Mouse (Mus musculus) brain, embryonic 14.5 days (tissue): ENCODE measurements at regions not wholly inside any gene's neighbourhood (a gene's known extent, or its start where the extent isn't known, plus 50 kb on each side); places are given as distances from the start of the nearest gene placed in this dataset.
A peak's percentile ranks its signal among the peaks of the same experiment; 100 is the strongest.

Experiments
- DNase-seq: peaks from one replicate; pipeline ENCODE4 v3.0.0-alpha.2; 2011; ENCODE audit warnings: low read depth
- CTCF ChIP-seq: fragments of 200-500 bp; IDR thresholded peaks from 2 replicates; pipeline ENCODE4 v1.5.1; 2012; ENCODE audit warnings: inconsistent platforms, mild to moderate bottlenecking, moderate library complexity, borderline replicate concordance; ENCODE audit not compliant: insufficient read depth, insufficient read length; ENCODE audit errors: extremely low read depth
- POLR2A ChIP-seq: fragments of 200-500 bp; IDR thresholded peaks from 2 replicates; pipeline ENCODE4 v1.6.1; 2012; ENCODE audit warnings: mild to moderate bottlenecking, inconsistent platforms, borderline replicate concordance; ENCODE audit not compliant: poor library complexity, insufficient read depth, insufficient read length, severe bottlenecking; ENCODE audit errors: extremely low read depth

- no peak for TF ChIP-seq CTCF
- TF ChIP-seq POLR2A, result no peak
Measured at GRCm38 (mm10) chr3:128911122-128911521, 288.6 kb upstream of the Pitx2 start.

DNA sequence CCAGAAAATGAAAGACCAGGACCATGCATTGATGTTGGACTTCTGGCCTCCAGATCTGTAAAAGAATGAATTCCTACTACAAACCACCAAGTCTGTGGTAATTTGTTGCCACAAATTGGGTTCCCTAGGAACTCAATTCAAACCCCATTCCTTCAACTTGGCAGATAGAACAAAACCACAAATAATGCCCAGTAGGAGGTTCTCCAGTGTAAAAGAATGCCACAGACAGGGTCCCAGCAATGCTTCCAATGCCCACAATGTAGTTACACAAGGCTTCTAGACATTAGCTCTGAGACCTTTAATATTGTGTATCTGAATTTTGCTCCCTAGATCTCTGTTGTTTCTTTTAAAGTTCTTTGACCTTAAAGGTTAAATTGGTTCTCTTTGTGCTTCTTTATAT, 278.2 kb upstream of the Pitx2 start:
- peak; percentile 13 for DNase-seq
- TF ChIP-seq POLR2A (no peak), CTCF (no peak)

More at GRCm38 (mm10) chr3:128911122-128911521, 288.6 kb upstream of the Pitx2 start:
- no peak for DNase-seq

DNA sequence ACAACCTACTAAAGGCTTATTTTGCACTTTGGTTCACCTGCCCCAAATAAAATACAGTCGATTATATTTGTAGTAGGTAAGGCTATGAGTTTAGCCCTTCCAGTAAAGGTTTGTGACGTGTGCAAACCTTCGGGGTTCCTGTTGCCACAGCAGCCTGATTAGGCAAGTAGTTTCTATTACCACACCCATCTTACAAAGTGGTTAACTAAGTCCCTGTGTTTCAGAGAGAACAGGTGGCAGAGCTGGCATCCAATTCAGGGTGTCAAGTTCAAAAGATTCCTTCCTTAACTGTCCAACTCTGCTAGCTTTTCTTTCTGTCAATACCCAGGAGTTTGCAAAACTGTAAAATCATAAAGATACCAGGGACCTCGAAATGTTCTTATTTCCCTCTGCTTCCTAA, 277.5 kb upstream of the Pitx2 start:
- TF ChIP-seq POLR2A (no peak), CTCF (no peak)
- DNase-seq, result no peak

DNA sequence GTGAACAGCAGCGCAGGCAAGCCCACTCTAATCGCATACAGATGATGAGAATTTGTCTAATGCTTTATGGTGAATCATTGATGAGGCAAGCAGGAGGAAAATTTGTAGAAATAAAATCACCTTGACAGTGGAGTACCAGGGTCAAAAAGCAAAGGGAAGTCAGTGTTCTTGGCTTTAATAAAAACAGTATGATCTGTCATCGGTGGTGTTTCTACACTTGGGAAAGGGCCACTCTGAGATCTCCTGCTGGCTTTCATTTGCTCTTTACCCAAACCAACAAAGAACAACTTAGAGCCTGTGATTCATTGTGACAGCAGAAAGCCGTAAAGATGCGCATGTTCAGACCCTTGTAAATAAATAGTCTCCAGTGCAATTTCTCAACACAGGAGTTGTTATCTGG, 261.1 kb upstream of the Pitx2 start:
- TF ChIP-seq CTCF (no peak), POLR2A (no peak)

GRCm38 (mm10) chr3:128941156-128941555, 258.5 kb upstream of the Pitx2 start:
- DNase-seq, result no peak
- no peak for TF ChIP-seq POLR2A
- no peak for TF ChIP-seq CTCF

More for the DNA sequence above, 261.1 kb upstream of the Pitx2 start:
- no peak for DNase-seq

- TF ChIP-seq POLR2A (no peak), CTCF (no peak)
Measured at GRCm38 (mm10) chr3:128944631-128945030, 255.0 kb upstream of the Pitx2 start.

DNA sequence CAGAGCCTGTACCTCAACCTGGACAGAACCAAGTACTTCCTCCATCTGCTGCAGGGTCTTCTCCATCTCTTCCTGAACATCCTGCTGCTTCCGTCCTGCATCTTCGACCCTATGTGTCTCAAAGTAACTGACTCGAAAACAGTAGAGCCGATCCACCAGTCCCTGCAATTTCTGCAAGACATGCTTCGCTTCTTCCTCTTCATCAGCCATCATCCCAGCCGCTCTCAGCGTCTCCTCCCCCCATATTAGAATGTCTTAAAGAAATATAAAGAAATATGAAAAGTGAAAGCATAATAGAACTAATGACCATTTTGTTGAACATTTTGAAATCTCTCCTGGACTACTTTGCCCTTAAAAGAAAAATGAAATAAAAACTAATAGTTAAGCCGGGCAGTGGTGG, 244.8 kb upstream of the Pitx2 start:
- TF ChIP-seq POLR2A, result no peak
- no peak for TF ChIP-seq CTCF

More at GRCm38 (mm10) chr3:128944631-128945030, 255.0 kb upstream of the Pitx2 start:
- DNase-seq, result no peak

DNA sequence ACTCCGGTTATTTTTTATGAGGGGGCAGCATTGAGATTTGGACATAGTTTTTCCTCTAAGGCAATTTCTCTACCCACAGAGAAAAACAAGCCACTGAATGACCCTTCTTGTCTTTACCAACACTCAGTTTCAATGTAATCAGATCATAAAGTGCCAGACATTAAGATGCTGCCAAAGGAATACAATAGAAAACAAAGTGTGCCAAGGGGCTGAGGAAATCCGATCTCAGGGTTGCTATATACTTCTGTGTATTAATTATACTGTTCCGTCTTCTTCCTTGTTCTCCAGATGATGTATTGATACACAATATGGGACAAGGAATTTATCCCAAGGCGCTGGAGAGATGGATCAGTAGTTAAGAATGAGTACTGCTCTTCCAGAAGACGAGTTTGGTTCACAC, 222.9 kb upstream of the Pitx2 start:
- no peak for TF ChIP-seq POLR2A
- no peak for TF ChIP-seq CTCF
- DNase-seq, result no peak

More for the DNA sequence above, 244.8 kb upstream of the Pitx2 start:
- DNase-seq, result no peak

- peak; percentile 19 for DNase-seq
- TF ChIP-seq POLR2A (no peak), CTCF (no peak)
Measured at GRCm38 (mm10) chr3:128990183-128990912, 209.3 kb upstream of the Pitx2 start.

GRCm38 (mm10) chr3:129002866-129003265, 196.8 kb upstream of the Pitx2 start:
- DNase-seq, result no peak
- no peak for TF ChIP-seq CTCF
- TF ChIP-seq POLR2A, result no peak

GRCm38 (mm10) chr3:129004085-129004484, 195.6 kb upstream of the Pitx2 start:
- DNase-seq, result no peak
- TF ChIP-seq POLR2A, result no peak

GRCm38 (mm10) chr3:129038877-129039276, 160.8 kb upstream of the Pitx2 start:
- DNase-seq, result no peak
- TF ChIP-seq POLR2A (no peak), CTCF (no peak)
